Mouse (Mus musculus) monocyte, adult 2 months (primary cell): ENCODE results near the gene Slc26a8.
"Not testable (repeated sequence)": the region's sequence is repeated elsewhere in the genome, so short reads cannot be mapped to it uniquely, and the experiment has no call there.

ENCODE experiments used
- DNase-seq, 2 experiments: peaks; one replicate each; pipeline ENCODE4 v3.0.0; 2022; ENCODE audit warnings: low spot score in 2 of 2, low read depth in 1 of 2

The Slc26a8 gene

DNA sequence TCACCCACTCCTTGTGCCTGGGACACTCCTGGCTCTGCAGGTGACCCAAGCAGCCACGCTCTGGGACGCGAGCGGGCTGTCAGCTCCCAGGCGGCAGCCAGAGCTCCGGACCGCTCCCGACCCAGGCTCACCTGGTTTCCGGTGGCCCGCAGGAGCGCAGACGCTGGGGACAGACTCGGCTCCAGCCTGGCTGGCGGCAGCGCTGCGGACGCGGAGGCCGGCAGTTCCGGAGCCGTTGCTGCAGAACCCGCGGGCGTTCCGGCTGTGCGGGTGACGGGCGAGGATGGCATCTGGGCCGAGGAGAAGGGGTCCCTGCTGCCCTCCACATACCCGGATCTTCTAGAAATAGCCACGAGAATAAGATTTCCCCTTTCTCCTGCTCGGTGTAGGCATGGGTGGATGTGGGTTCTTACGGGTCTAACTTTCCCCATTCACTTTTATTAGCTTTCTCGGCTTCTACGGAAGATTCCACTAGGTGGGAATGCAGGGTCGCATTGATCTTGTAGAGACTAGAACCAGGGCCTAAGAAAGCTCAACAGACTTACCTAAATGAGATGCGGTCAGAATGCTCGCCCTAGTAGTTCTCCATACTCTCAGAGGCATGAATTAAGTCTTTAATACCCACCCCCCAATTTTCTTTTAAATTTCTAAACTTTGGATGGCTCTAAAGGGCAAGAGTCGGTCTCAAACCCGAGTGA is at the start of gene Slc26a8:
Gene Slc26a8 (minus strand): TSS at position 648 of the 698 bp plus-strand sequence.
- no peak for DNase-seq

DNA sequence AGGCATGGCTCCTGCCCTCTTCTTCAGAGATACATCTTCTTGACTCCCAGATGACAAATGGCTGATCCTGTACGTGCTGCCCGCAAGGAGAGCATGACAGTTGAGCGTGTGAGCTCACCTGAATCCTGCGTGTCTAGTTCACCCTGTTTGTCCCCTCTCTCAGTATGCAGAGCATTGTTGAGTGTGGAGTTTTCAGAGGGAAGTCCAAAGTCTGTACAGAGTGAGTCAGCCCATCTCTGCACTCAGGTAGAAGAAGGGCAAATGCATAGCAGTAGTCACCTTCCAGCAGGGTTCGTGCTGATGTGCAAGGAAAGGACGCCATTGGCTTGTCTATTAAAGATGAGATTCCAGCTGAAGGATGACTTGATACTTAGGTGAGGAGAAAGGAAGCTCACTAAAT is 49.2 kb upstream of the Slc26a8 start:
- DNase-seq: no peak

DNA sequence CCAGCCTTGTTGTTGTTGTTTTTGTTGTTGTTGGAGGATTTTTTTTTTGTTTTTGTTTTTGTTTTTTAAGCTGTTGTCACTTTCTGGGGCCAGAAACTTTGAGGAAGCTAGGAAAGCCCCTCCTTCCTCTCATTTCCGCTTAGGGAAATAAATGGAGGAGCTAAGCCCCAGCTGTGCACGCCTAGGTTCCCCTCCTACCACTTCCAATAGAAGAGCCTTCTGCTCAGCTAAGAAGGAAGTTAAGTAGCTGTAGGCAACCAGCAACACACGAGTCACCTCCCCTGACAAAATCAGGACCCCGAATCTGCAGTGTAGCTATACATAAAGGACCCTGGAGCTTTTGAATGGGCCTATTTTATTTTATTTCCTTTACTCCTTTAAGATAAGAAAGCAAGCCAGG is 47.9 kb upstream of the Slc26a8 start:
- peak; percentile 26 to 31 for DNase-seq

DNA sequence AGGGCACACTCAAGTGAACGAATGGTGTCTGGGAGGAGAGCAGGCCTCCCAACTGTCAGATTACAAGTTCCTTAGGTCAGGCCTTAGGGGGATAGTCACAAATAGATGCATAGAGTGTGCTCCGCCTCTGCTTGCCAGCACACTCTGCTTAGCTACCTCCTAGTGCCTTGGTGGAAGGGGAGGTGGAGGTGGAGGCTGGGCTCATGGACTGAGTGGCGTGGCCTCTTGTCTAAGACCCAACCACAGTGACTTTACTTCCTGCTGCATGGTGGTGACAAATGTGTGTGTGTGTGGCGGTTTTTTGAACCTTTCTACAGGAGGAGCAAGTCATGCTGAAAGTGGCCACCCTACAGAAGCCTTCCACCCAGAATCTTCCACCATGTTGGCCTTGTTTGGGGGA is 46.5 kb upstream of the Slc26a8 start:
- DNase-seq: no peak

GRCm38 (mm10) chr17:28735317-28736105 is 45.5 kb upstream of the Slc26a8 start:
- no peak for DNase-seq

- not testable (repeated sequence) for DNase-seq
Observed at GRCm38 (mm10) chr17:28727511-28727910, 37.5 kb upstream of the Slc26a8 start.

DNA sequence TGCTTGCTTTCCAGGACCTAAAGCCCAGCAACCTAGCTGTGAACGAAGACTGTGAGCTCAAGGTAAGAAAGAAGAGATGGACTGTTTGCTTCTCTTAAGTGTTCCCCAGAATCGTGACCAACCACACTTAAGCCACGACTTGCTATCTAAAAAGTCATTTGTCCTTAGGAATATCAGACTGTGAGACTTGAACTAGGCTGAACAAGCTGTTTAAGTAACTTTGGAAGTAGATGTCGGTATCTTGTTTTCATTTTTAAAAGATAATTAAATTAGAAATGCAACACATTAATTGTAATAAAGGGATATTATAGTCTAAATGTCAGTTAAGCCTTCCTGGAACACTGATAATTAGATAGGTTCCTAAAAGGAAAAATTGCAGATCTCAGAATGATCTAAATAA is 35.8 kb upstream of the Slc26a8 start, which contains the start of gene AC170998.1:
Gene AC170998.1 (plus strand): TSS at position 301 of the 400 bp plus-strand sequence.
- DNase-seq: no peak

DNA sequence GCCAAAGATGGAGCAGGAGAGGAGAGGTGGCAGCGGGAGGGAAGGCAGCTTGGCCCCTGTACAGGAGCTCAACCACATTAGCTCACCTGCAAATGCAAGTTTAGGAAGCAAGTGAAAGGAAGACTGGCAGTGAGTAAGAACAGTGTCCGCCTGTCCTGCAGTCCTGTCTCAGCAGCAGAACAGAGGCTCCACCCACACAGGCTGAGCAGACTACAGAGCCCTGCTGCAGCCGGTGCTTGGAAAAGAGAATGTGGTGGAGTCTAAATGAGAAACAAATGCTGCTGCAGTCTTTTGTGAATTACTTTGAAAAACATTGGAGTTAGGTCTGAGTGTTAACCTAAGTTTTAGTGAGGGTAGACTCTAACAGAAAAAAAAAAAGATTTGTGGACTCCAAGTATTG is 27.5 kb upstream of the Slc26a8 start:
- DNase-seq: no peak

GRCm38 (mm10) chr17:28715832-28716548 is 26.0 kb upstream of the Slc26a8 start:
- no peak for DNase-seq

GRCm38 (mm10) chr17:28714006-28714405 is 24.0 kb upstream of the Slc26a8 start:
- no peak for DNase-seq

GRCm38 (mm10) chr17:28712305-28712704 is 22.3 kb upstream of the Slc26a8 start:
- no peak for DNase-seq

DNA sequence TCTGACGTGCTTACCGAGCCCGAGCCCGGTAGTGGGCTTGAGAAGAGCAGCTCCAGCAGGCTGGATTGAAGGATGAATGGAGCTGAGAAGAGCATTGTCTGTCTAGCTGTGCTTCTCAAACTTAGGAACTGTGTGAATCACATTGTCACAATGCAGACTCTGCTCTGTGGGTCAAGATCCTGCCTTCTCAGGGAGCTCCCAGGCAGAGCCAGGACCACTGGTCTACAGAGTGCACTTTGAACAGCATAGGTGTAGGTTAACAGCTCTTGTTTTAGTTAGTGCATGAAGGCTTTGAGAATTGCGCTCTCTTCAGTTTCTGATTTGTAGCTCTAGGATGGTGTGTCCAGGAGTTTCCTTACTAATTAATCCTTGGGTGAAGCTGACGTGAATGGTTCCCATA is 21.2 kb upstream of the Slc26a8 start:
- DNase-seq: no peak

GRCm38 (mm10) chr17:28710291-28710688 is 20.3 kb upstream of the Slc26a8 start:
- DNase-seq: no peak

DNA sequence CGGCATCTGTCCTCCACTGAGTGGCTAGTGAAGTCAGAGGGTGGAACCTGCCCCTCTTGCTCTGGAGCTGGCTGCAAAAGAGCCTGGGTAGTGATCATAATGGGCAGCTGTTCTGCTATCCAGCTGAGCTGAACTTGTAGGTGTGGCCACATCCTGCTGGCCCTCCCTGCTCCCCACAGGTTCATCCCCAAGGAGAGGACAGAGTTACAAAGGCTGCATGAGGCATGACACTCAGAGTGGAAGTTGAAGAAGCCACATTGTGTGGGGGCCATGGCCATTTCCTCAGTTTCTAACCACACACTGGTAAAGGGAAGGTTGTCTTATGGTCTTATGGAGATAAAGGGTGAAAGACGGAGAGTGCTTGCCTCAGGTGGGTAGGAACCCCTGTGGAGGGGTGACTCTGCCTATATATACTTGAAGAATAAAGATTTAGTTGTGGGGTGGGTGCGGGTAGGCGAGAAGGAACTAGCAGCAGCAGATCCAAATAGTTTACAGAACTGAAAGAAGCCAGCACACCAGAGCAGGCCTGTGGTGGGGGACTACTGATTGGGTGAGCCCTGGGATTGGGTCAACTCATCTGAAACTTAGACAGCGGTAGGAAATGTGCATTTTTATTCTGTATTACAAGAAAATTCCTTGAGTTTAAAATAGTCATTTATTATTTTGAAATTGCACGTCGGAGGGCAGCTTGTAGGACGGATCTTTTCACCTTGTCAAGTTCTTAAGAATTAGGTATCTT is 19.7 kb upstream of the Slc26a8 start:
- peak in 1 of 2 experiments; percentile 29 for DNase-seq

GRCm38 (mm10) chr17:28708989-28709388 is 19.0 kb upstream of the Slc26a8 start:
- no peak for DNase-seq

- no peak for DNase-seq
Observed at GRCm38 (mm10) chr17:28707816-28708215, 17.8 kb upstream of the Slc26a8 start.

GRCm38 (mm10) chr17:28707136-28707627 is 17.1 kb upstream of the Slc26a8 start:
- DNase-seq: no peak

DNA sequence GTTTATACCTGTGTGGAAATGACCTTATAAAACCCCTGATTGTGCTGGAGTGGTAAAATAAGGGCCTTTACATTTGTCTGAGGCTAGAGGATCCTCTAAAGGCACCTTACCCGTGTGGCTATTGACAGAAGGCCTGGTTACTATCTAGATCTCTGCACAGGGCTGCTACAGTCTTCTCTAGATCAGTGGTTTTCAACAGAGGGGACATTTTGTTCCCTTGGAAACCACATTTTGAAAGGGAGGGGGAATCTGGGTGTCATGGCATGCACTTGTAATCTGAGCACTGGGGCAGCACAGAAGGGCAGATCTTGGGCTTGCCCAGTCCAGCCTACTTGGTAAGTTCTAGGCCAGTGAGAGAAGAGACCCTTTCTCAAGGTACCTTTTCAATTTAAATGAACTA is 16.7 kb upstream of the Slc26a8 start:
- no peak for DNase-seq

DNA sequence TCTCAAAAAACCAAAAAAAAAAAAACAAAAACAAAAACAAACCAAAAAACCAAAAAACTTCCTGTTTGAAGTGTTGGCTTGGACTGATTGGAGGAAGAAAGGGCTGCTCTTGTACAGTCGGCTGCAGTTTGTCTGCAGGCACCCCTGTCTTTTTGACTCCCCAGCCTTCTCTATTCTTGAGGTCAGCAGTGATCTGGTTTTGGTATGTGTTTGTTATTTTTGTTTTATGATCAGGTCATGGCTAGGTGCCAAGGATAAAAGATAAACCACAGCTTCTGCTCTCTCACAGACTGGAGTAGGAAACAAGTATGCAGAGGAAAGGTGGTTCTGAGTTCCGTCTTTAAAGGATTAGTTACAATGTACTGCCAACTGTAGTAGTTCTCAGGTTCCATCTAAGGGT is 12.6 kb upstream of the Slc26a8 start:
- no peak for DNase-seq

GRCm38 (mm10) chr17:28701737-28702136 is 11.7 kb upstream of the Slc26a8 start:
- no peak for DNase-seq

DNA sequence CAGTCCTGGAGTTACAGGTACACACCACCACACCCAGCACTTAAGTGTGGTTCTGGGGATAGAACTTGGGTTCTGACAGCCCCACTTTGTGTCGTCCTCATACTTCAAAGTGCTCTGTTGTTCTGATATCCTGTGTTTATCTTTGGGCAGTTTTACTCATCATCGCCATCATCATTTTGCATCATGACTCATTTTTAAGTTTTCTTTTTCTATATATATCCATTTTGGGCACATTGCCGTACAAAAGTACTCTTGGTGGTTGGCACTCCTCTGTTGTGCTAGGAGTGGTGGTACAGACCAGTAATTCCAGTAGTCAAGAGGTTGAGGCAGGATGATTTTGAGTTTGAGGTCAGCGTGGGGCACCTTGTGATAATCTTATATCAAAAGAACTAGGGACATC is 11.1 kb upstream of the Slc26a8 start:
- no peak for DNase-seq
